ENCODE assay signal across 30 mouse cellular contexts in the genomic region with DNA sequence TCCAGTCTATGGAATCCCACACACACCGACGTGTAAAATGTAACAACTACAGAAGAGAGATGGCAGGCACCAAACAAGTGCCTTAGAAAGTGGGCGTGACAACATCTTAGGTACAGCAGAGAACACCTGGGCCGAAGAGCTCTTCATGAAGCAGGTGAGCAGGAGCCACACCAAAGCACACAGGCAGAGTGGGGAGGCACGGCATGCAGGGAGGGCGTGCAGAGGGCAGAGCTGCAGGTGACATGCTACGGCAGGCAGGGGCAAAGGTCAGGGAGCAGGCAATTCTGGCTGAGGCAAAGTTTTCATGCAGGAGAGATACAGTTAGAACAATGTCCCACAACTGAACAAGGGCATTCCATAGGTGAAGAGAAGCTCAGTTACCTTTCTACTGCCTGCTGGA.
DNase-seq lines count a peak whose midpoint lies in the region; ATAC-seq and TF ChIP-seq lines count a peak whose summit lies in the region.
"Had no signal": no experiment of that assay in that cellular context is flagged by ENCODE, and none has a peak within 500 bp of the region (broad histone marks: within the 10 kb centered on the region; RNA-seq: fewer than 3 reads in every experiment).

No protein-coding gene starts in this region.

- TF ChIP-seq POLR2A in small intestine, adult 2 months (IDR thresholded peaks at IDR 0.05; ENCODE audit: low read depth, low read length): no peak

- H3K4me3 ChIP-seq in kidney, embryonic 14.5 days (ENCODE audit: low read length): no peak overlapping the region
- no peak overlapping the region for H3K4me3 ChIP-seq in lung, postnatal 0 days (ENCODE audit: low read depth, low read length)
- H3K4me3 ChIP-seq in small intestine, adult 2 months (ENCODE audit: low read depth, low read length): no peak overlapping the region
- H3K4me3 ChIP-seq: embryonic facial prominence, embryonic 12.5 days; forebrain, embryonic 15.5 days; gastrocnemius, adult 2 months; hindbrain, embryonic 10.5 days; hindbrain, embryonic 15.5 days; layer of hippocampus, adult 2 months; left cerebral cortex, adult 2 months; limb, embryonic 13.5 days; liver, embryonic 12.5 days; midbrain, embryonic 13.5 days; neural tube, embryonic 13.5 days; stomach, embryonic 15.5 days had no signal

- TF ChIP-seq CTCF in lung, postnatal 0 days (IDR thresholded peaks at IDR 0.05): no peak
- no peak for TF ChIP-seq CTCF in small intestine, adult 2 months (IDR thresholded peaks at IDR 0.05; ENCODE audit: extremely low read depth, insufficient read length, insufficient replicate concordance, low read depth, low read length)

- 74% methylated on average over 7 of the region's 7 CpGs for whole genome bisulfite sequencing in kidney, embryonic 14.5 days
- 53% methylated on average over 7 of the region's 7 CpGs for WGBS in lung, postnatal 0 days
- 19% methylated on average over 7 of the region's 7 CpGs for WGBS in small intestine, adult 2 months

- no peak for TF ChIP-seq EP300 in lung, postnatal 0 days (IDR thresholded peaks at IDR 0.05)

- H3K27ac ChIP-seq in kidney, embryonic 14.5 days (ENCODE audit: low read depth, low read length): no peak overlapping the region
- no peak overlapping the region for H3K27ac ChIP-seq in lung, postnatal 0 days (ENCODE audit: low read length)
- H3K27ac ChIP-seq in small intestine, adult 2 months (ENCODE audit: insufficient read depth, low read depth, low read length): peak overlapping the region; percentile 64; the same call in 1 of the 2 replicates
- H3K27ac ChIP-seq: embryonic facial prominence, embryonic 12.5 days; forebrain, embryonic 15.5 days; gastrocnemius, adult 2 months; hindbrain, embryonic 10.5 days; hindbrain, embryonic 15.5 days; kidney, postnatal 0 days; layer of hippocampus, adult 2 months; left cerebral cortex, adult 2 months; limb, embryonic 13.5 days; liver, embryonic 12.5 days; macrophage; midbrain, embryonic 13.5 days; neural tube, embryonic 13.5 days; stomach, embryonic 15.5 days had no signal

- H3K4me1 ChIP-seq in kidney, embryonic 14.5 days (ENCODE audit: control insufficient read depth, insufficient read depth, low read length): no peaks in the 10 kb centered on the region
- H3K4me1 ChIP-seq in lung, postnatal 0 days (ENCODE audit: insufficient read depth, low read depth, low read length): no peaks in the 10 kb centered on the region
- H3K4me1 ChIP-seq in small intestine, adult 2 months (ENCODE audit: control insufficient read depth, insufficient read depth, insufficient read length, low read length): peaks cover 20% of the 10 kb centered on the region; the same call in 1 of the 2 replicates
- H3K4me1 ChIP-seq: forebrain, embryonic 15.5 days; hindbrain, embryonic 15.5 days; liver, embryonic 12.5 days; midbrain, embryonic 13.5 days; neural tube, embryonic 13.5 days; stomach, embryonic 15.5 days had no signal

- H3K4me2 ChIP-seq in kidney, embryonic 14.5 days (replicated peaks; ENCODE audit: low read depth, low read length): no peak overlapping the region
- no peak overlapping the region for H3K4me2 ChIP-seq in lung, postnatal 0 days (replicated peaks; ENCODE audit: low read depth, low read length)
- H3K4me2 ChIP-seq: embryonic facial prominence, embryonic 12.5 days; forebrain, embryonic 15.5 days; hindbrain, embryonic 15.5 days; limb, embryonic 13.5 days; liver, embryonic 12.5 days; midbrain, embryonic 13.5 days; neural tube, embryonic 13.5 days; stomach, embryonic 15.5 days had no signal

- H3K27me3 ChIP-seq in kidney, embryonic 14.5 days (ENCODE audit: control insufficient read depth, insufficient read depth, low read length): no peaks in the 10 kb centered on the region
- H3K27me3 ChIP-seq in lung, postnatal 0 days (replicated peaks; ENCODE audit: insufficient read depth, low read length): no peaks in the 10 kb centered on the region
- H3K27me3 ChIP-seq in small intestine, adult 2 months (ENCODE audit: control insufficient read depth, insufficient read depth, low read length): no peaks in the 10 kb centered on the region
- H3K27me3 ChIP-seq: embryonic facial prominence, embryonic 12.5 days; forebrain, embryonic 15.5 days; hindbrain, embryonic 15.5 days; limb, embryonic 13.5 days; liver, embryonic 12.5 days; midbrain, embryonic 13.5 days; neural tube, embryonic 13.5 days; Patski; stomach, embryonic 15.5 days had no signal

- H3K9ac ChIP-seq in kidney, embryonic 14.5 days (ENCODE audit: low read depth, low read length): no peak overlapping the region
- H3K9ac ChIP-seq in lung, postnatal 0 days (replicated peaks; ENCODE audit: low read depth): no peak overlapping the region
- H3K9ac ChIP-seq: embryonic facial prominence, embryonic 12.5 days; forebrain, embryonic 15.5 days; hindbrain, embryonic 15.5 days; limb, embryonic 13.5 days; liver, embryonic 12.5 days; midbrain, embryonic 13.5 days; neural tube, embryonic 13.5 days; stomach, embryonic 15.5 days had no signal

- no peak for ATAC-seq in kidney, embryonic 14.5 days (ENCODE audit: low FRiP score, low TSS enrichment)
- peak; percentile 72 for ATAC-seq in lung, postnatal 0 days
- ATAC-seq: forebrain, embryonic 15.5 days; inflammation-experienced regulatory T-cells, adult 6 months; liver, embryonic 12.5 days; midbrain, embryonic 13.5 days; Patski had no signal

- DNase-seq in kidney, adult 9 months: peak; percentile 33
- DNase-seq in lung, postnatal 0 days (ENCODE audit: low spot score): peak; percentile 29
- DNase-seq in lung, postnatal 4 days: no peak
- DNase-seq in frontal cortex, adult 2 months (ENCODE audit: extremely low spot score in 1 of 2, low spot score in 1 of 2): no peak
- no peak for DNase-seq in adrenal gland, adult 2 months
- DNase-seq: adrenal gland, postnatal 14 days; cerebellum, adult 11 months; cerebellum, adult 9-10 months; embryo, embryonic 11 days; gastrocnemius, adult 2 months; gastrocnemius, postnatal 36 days; heart, postnatal 14 days; thymus, postnatal 25 days had no signal

- no peaks in the 10 kb centered on the region for H3K9me3 ChIP-seq in kidney, embryonic 14.5 days (ENCODE audit: control insufficient read depth, low read length)
- no peaks in the 10 kb centered on the region for H3K9me3 ChIP-seq in lung, postnatal 0 days (ENCODE audit: low read length)
- H3K9me3 ChIP-seq: embryonic facial prominence, embryonic 12.5 days; forebrain, embryonic 15.5 days; hindbrain, embryonic 10.5 days; hindbrain, embryonic 15.5 days; limb, embryonic 13.5 days; liver, embryonic 12.5 days; midbrain, embryonic 13.5 days; neural tube, embryonic 13.5 days; stomach, embryonic 15.5 days had no signal

- peaks cover 16% of the 10 kb centered on the region; the same call in 1 of the 2 replicates for H3K36me3 ChIP-seq in kidney, embryonic 14.5 days (ENCODE audit: control insufficient read depth, insufficient read depth, low read length)
- H3K36me3 ChIP-seq in lung, postnatal 0 days (ENCODE audit: insufficient read depth, low read length): no peaks in the 10 kb centered on the region; the same call in 1 of the 2 replicates
- peaks cover 1% of the 10 kb centered on the region; the same call in 1 of the 2 replicates for H3K36me3 ChIP-seq in small intestine, adult 2 months (ENCODE audit: control insufficient read depth, insufficient read depth, low read length)
- H3K36me3 ChIP-seq: embryonic facial prominence, embryonic 12.5 days; forebrain, embryonic 15.5 days; liver, embryonic 12.5 days; midbrain, embryonic 13.5 days; neural tube, embryonic 13.5 days; stomach, embryonic 15.5 days had no signal

Comparison
In these comparisons a context has a peak if more than half of its experiments do, and no peak if none do; other contexts are left out.
1. DNase-seq: peak in kidney, adult 9 months (single experiment) and lung, postnatal 0 days (single experiment); none in lung, postnatal 4 days (0 of 2), frontal cortex, adult 2 months (0 of 2) and adrenal gland, adult 2 months (single experiment).